In the genomic region with DNA sequence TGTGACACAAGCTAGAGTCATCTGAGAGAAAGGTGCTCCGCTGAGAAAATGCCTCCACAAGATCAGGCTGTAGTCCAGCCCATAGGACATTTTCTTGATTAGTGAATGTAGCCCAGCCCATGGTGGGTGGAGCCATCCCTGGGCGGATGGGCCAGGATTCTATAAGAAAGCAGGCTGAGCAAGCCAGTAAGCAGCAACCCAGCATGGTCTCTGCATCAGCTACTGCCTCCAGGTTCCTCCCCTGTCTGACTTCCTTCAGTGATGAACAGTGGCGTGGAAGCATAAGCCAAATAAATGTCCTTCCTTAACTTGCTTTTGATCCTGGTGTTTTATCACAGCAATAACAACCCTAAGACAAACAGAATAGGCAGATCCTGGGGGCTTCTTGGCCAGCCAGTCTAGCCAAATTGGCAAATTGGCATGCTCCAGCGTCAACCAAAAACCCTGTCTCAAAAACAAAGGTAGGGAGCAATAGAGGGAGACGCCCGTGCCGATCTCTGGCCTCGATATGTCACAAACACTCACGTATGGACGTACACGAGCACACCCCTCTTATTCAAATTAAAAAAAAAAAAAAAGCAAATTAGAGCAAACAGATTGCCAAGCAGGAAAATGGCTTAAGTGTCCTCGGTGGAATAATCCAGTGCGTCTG, we compare ENCODE assay signal across 8 mouse cellular contexts. TPM values are rescaled to one million over a fixed set of nuclear protein-coding genes. Genes with fewer than 3 reads are reported as not detected.
DNase-seq lines count a peak whose midpoint lies in the region; ATAC-seq lines count a peak whose summit lies in the region.

No protein-coding gene starts in this region.

- H3K27me3 ChIP-seq in embryonic facial prominence, embryonic 11.5 days (ENCODE audit: control insufficient read depth, insufficient read depth, low read length) = no peaks in the 10 kb centered on the region
- H3K27me3 ChIP-seq in intestine, embryonic 14.5 days (replicated peaks; ENCODE audit: control insufficient read depth, insufficient read depth, low read length) = no peaks in the 10 kb centered on the region
- no peaks in the 10 kb centered on the region for H3K27me3 ChIP-seq in liver, embryonic 13.5 days

- H3K4me3 ChIP-seq in embryonic facial prominence, embryonic 11.5 days (ENCODE audit: low read depth, low read length) = peak overlapping the region; percentile 14; the same call in 1 of the 2 replicates
- H3K4me3 ChIP-seq in intestine, embryonic 14.5 days (ENCODE audit: low read depth, low read length) = peak overlapping the region; percentile 18
- peak overlapping the region; percentile 40 for H3K4me3 ChIP-seq in liver, embryonic 13.5 days (replicated peaks)

- 15% methylated on average over 13 of the region's 13 CpGs for WGBS in embryonic facial prominence, embryonic 11.5 days
- 18% methylated on average over 13 of the region's 13 CpGs for WGBS in intestine, embryonic 14.5 days
- 17% methylated on average over 13 of the region's 13 CpGs for WGBS in liver, embryonic 13.5 days (ENCODE audit: insufficient replicate concordance)

- no peaks in the 10 kb centered on the region for H3K4me1 ChIP-seq in embryonic facial prominence, embryonic 11.5 days (ENCODE audit: control insufficient read depth, insufficient read depth, low read length)
- H3K4me1 ChIP-seq in intestine, embryonic 14.5 days (replicated peaks; ENCODE audit: control insufficient read depth, insufficient read depth, low read length) = peaks cover 13% of the 10 kb centered on the region
- peaks cover 77% of the 10 kb centered on the region for H3K4me1 ChIP-seq in liver, embryonic 13.5 days (replicated peaks)

- H3K9me3 ChIP-seq in embryonic facial prominence, embryonic 11.5 days (replicated peaks; ENCODE audit: control insufficient read depth, low read length) = no peaks in the 10 kb centered on the region
- H3K9me3 ChIP-seq in intestine, embryonic 14.5 days (ENCODE audit: control insufficient read depth, low read length) = no peaks in the 10 kb centered on the region
- H3K9me3 ChIP-seq in liver, embryonic 13.5 days (replicated peaks) = no peaks in the 10 kb centered on the region

- H3K4me2 ChIP-seq in embryonic facial prominence, embryonic 11.5 days (ENCODE audit: low read depth, low read length) = peak overlapping the region; percentile 49
- H3K4me2 ChIP-seq in intestine, embryonic 14.5 days (ENCODE audit: low read length) = peak overlapping the region; percentile 48
- H3K4me2 ChIP-seq in liver, embryonic 13.5 days = peak overlapping the region; percentile 68

- no peaks in the 10 kb centered on the region; the same call in none of the 2 replicates for H3K36me3 ChIP-seq in embryonic facial prominence, embryonic 11.5 days (replicated peaks; ENCODE audit: control insufficient read depth, insufficient read depth, low read depth, low read length)
- H3K36me3 ChIP-seq in intestine, embryonic 14.5 days (ENCODE audit: control insufficient read depth, insufficient read depth, low read length) = peaks cover 17% of the 10 kb centered on the region
- peaks cover 17% of the 10 kb centered on the region for H3K36me3 ChIP-seq in liver, embryonic 13.5 days

- H3K9ac ChIP-seq in embryonic facial prominence, embryonic 11.5 days (replicated peaks; ENCODE audit: low read length) = 0 out of 2 replicates have a peak overlapping the region, but pooled peaks have one; percentile 26
- 0 out of 2 replicates have a peak overlapping the region, but pooled peaks have one; percentile 10 for H3K9ac ChIP-seq in intestine, embryonic 14.5 days (ENCODE audit: low read length)
- peak overlapping the region; percentile 49 for H3K9ac ChIP-seq in liver, embryonic 13.5 days

- ATAC-seq in embryonic facial prominence, embryonic 11.5 days (replicated peaks; ENCODE audit: insufficient number of reproducible peaks, low FRiP score, low TSS enrichment, low read depth) = 0 out of 2 replicates have a peak, but pooled peaks have one; percentile 4
- no peak for ATAC-seq in intestine, embryonic 14.5 days (replicated peaks; ENCODE audit: low FRiP score, low TSS enrichment, low read depth)
- peak; percentile 66 for ATAC-seq in liver, embryonic 13.5 days (ENCODE audit: low read depth)

- peak; percentile 23 for DNase-seq in adrenal gland, postnatal 10 days
- DNase-seq in adrenal gland, postnatal 4 days (ENCODE audit: low spot score in 2 of 2) = no peak
- peak; percentile 93 for DNase-seq in MN1 (ENCODE audit: low spot score)
- peak; percentile 68 for DNase-seq in embryonic facial prominence, embryonic 11.5 days (ENCODE audit: low spot score)
- DNase-seq in intestine, embryonic 14.5 days (ENCODE audit: low spot score) = peak; percentile 64
- DNase-seq in liver, embryonic 13.5 days = peak; percentile 75
- DNase-seq in right cerebral cortex, adult 2 months (ENCODE audit: low spot score in 2 of 2) = peak; percentile 59 to 69
- no peak for DNase-seq in gastrocnemius, postnatal 36 days

- no peak overlapping the region for H3K27ac ChIP-seq in embryonic facial prominence, embryonic 11.5 days (replicated peaks; ENCODE audit: low read depth, low read length)
- no peak overlapping the region for H3K27ac ChIP-seq in intestine, embryonic 14.5 days (ENCODE audit: low read depth)
- H3K27ac ChIP-seq in liver, embryonic 13.5 days = peak overlapping the region; percentile 81

- intact Hi-C loops in gastrocnemius, postnatal 36 days (cut with DNase I) = loop anchor here (5.0 kb wide), 1 partner anchor 104 kb away; no protein-coding TSS in a partner anchor

RNA-seq across cellular contexts. Expression of gene Os9, which starts 2.0 kb away (rescaled TPM):
- total RNA-seq in adrenal gland, postnatal 10 days (2021) = 10 to 100 TPM; 82.0 to 88.6 TPM
- total RNA-seq in adrenal gland, postnatal 4 days (2021) = 100 to 1,000 TPM; 109 to 112 TPM
- 29.5 and 29.9 TPM in 2 replicates for polyA plus RNA-seq in embryonic facial prominence, embryonic 11.5 days (2014; fragmentation: Nextera tagmentation; extraction: Ambion mirVana)
- polyA plus RNA-seq in intestine, embryonic 14.5 days (2014; fragmentation: Nextera tagmentation; extraction: Ambion mirVana) = 47.6 and 51.6 TPM in 2 replicates
- polyA plus RNA-seq in liver, embryonic 13.5 days (2015; fragmentation: Nextera tagmentation; extraction: Ambion mirVana) = 45.6 and 49.0 TPM in 2 replicates
- total RNA-seq in gastrocnemius, postnatal 36 days (2021) = 10 to 100 TPM; 10.7 to 11.4 TPM

RNA-seq across cellular contexts. Expression of gene B4galnt1, which starts 42.1 kb away (rescaled TPM):
- 10 to 100 TPM; 12.7 to 16.3 TPM for total RNA-seq in adrenal gland, postnatal 10 days (2021)
- 10 to 100 TPM; 10.6 to 11.7 TPM for total RNA-seq in adrenal gland, postnatal 4 days (2021)
- 4.9 and 5.2 TPM in 2 replicates for polyA plus RNA-seq in embryonic facial prominence, embryonic 11.5 days (2014; fragmentation: Nextera tagmentation; extraction: Ambion mirVana)
- 54.3 and 66.0 TPM in 2 replicates for polyA plus RNA-seq in intestine, embryonic 14.5 days (2014; fragmentation: Nextera tagmentation; extraction: Ambion mirVana)
- polyA plus RNA-seq in liver, embryonic 13.5 days (2015; fragmentation: Nextera tagmentation; extraction: Ambion mirVana) = 9.3 and 11.0 TPM in 2 replicates
- 1 to 10 TPM in 1 of 2 experiments, under 1 TPM in 1; 0.69 to 1.0 TPM for total RNA-seq in gastrocnemius, postnatal 36 days (2021)

RNA-seq across cellular contexts. Expression of gene Agap2, which starts 47.8 kb away (rescaled TPM):
- total RNA-seq in adrenal gland, postnatal 10 days (2021) = 1 to 10 TPM; 5.7 to 6.2 TPM
- 1 to 10 TPM; 3.6 to 4.1 TPM for total RNA-seq in adrenal gland, postnatal 4 days (2021)
- 0.80 and 0.95 TPM in 2 replicates for polyA plus RNA-seq in embryonic facial prominence, embryonic 11.5 days (2014; fragmentation: Nextera tagmentation; extraction: Ambion mirVana)
- 0.23 and 0.26 TPM in 2 replicates for polyA plus RNA-seq in intestine, embryonic 14.5 days (2014; fragmentation: Nextera tagmentation; extraction: Ambion mirVana)
- polyA plus RNA-seq in liver, embryonic 13.5 days (2015; fragmentation: Nextera tagmentation; extraction: Ambion mirVana) = 0.41 and 0.85 TPM in 2 replicates
- total RNA-seq in gastrocnemius, postnatal 36 days (2021) = 1 to 10 TPM; 2.1 to 2.9 TPM

RNA-seq across cellular contexts. Expression of gene Tspan31, which starts 52.8 kb away (rescaled TPM):
- total RNA-seq in adrenal gland, postnatal 10 days (2021) = 10 to 100 TPM; 81.7 to 94.3 TPM
- 10 to 100 TPM; 87.6 to 96.4 TPM for total RNA-seq in adrenal gland, postnatal 4 days (2021)
- 83.4 and 98.5 TPM in 2 replicates for polyA plus RNA-seq in embryonic facial prominence, embryonic 11.5 days (2014; fragmentation: Nextera tagmentation; extraction: Ambion mirVana)
- 92.4 and 114 TPM in 2 replicates for polyA plus RNA-seq in intestine, embryonic 14.5 days (2014; fragmentation: Nextera tagmentation; extraction: Ambion mirVana)
- polyA plus RNA-seq in liver, embryonic 13.5 days (2015; fragmentation: Nextera tagmentation; extraction: Ambion mirVana) = 69.4 and 77.7 TPM in 2 replicates
- 10 to 100 TPM; 22.1 to 25.0 TPM for total RNA-seq in gastrocnemius, postnatal 36 days (2021)

RNA-seq across cellular contexts. Expression of gene Slc26a10, which starts 57.5 kb away (rescaled TPM):
- 10 to 100 TPM in 1 of 2 experiments, 1 to 10 TPM in 1; 7.4 to 13.7 TPM for total RNA-seq in adrenal gland, postnatal 10 days (2021)
- total RNA-seq in adrenal gland, postnatal 4 days (2021) = 1 to 10 TPM; 1.6 to 3.0 TPM
- polyA plus RNA-seq in embryonic facial prominence, embryonic 11.5 days (2014; fragmentation: Nextera tagmentation; extraction: Ambion mirVana) = 1.1 and 2.0 TPM in 2 replicates
- 0.93 and 1.3 TPM in 2 replicates for polyA plus RNA-seq in intestine, embryonic 14.5 days (2014; fragmentation: Nextera tagmentation; extraction: Ambion mirVana)
- 1.8 and 2.1 TPM in 2 replicates for polyA plus RNA-seq in liver, embryonic 13.5 days (2015; fragmentation: Nextera tagmentation; extraction: Ambion mirVana)
- total RNA-seq in gastrocnemius, postnatal 36 days (2021) = 1 to 10 TPM; 4.8 to 5.1 TPM

Comparison
In these comparisons a context has a peak if more than half of its experiments do, and no peak if none do; other contexts are left out.
1. DNase-seq: peak in adrenal gland, postnatal 10 days (single experiment), MN1 (single experiment), embryonic facial prominence, embryonic 11.5 days (single experiment), intestine, embryonic 14.5 days (single experiment), liver, embryonic 13.5 days (single experiment) and right cerebral cortex, adult 2 months (2 of 2); none in adrenal gland, postnatal 4 days (0 of 2) and gastrocnemius, postnatal 36 days (0 of 2).
2. RNA of gene Os9, which starts 2.0 kb away (total RNA-seq): 109 to 112 TPM in adrenal gland, postnatal 4 days and 82.0 to 88.6 TPM in adrenal gland, postnatal 10 days; 10.7 to 11.4 TPM in gastrocnemius, postnatal 36 days; every median in the first group is over 4 times any median in the second.
3. RNA of gene B4galnt1, which starts 42.1 kb away (total RNA-seq): 12.7 to 16.3 TPM in adrenal gland, postnatal 10 days and 10.6 to 11.7 TPM in adrenal gland, postnatal 4 days; 0.69 to 1.0 TPM in gastrocnemius, postnatal 36 days; every median in the first group is over 4 times any median in the second.
4. Peak in every context shown above with its lines, with median percentiles within 50 percentile points of each other: H3K4me2 ChIP-seq, H3K4me3 ChIP-seq and H3K9ac ChIP-seq.